Mouse (Mus musculus) lung, embryonic 14.5 days (tissue): Measurements from ENCODE around the gene Epn2. TPM values are rescaled to one million over a fixed set of nuclear protein-coding genes. Genes with fewer than 3 reads are reported as not detected.

Experiments
- ATAC-seq: fragments of 200-750 bp; cut with Nextera tagmentation; 2 replicates; pipeline ENCODE4 v1.8.0; 2017; ENCODE audit warnings: mild to moderate bottlenecking, moderate TSS enrichment, moderate library complexity; ENCODE audit not compliant: insufficient read depth
- DNase-seq: peaks from one replicate; pipeline ENCODE4 v3.0.0-alpha.2; 2015
- H3K27ac ChIP-seq: fragments of 300-500 bp; sonication (generic); 2 replicates; pipeline ENCODE4 v1.5.1; 2014; ENCODE audit warnings: low read depth, mild to moderate bottlenecking, moderate library complexity
- H3K27me3 ChIP-seq: fragments of 300-500 bp; sonication (generic); 2 replicates; pipeline ENCODE4 v1.6.1; 2014; ENCODE audit warnings: low read length, control low read depth; ENCODE audit not compliant: insufficient read depth
- H3K36me3 ChIP-seq: fragments of 300-500 bp; sonication (generic); 2 replicates; pipeline ENCODE4 v1.6.1; 2014; ENCODE audit warnings: control low read depth; ENCODE audit not compliant: insufficient read depth
- H3K4me1 ChIP-seq: fragments of 300-500 bp; sonication (generic); 2 replicates; pipeline ENCODE4 v1.6.1; 2014; ENCODE audit warnings: antibody characterized with exemption, control low read depth; ENCODE audit not compliant: insufficient read depth
- H3K4me2 ChIP-seq: fragments of 300-500 bp; sonication (generic); 2 replicates; pipeline ENCODE4 v1.6.1; 2014; ENCODE audit warnings: mild to moderate bottlenecking
- H3K4me3 ChIP-seq: fragments of 300-500 bp; sonication (generic); 2 replicates; pipeline ENCODE4 v1.5.1; 2014; ENCODE audit warnings: low read depth, low read length
- H3K9ac ChIP-seq: fragments of 300-500 bp; sonication (generic); 2 replicates; pipeline ENCODE4 v1.6.1; 2014
- H3K9me3 ChIP-seq: fragments of 300-500 bp; sonication (generic); 2 replicates; pipeline ENCODE4 v1.6.1; 2016; ENCODE audit warnings: low read depth, low read length, control low read depth
- CTCF ChIP-seq: IDR thresholded peaks from 2 replicates; pipeline ENCODE4 v1.5.1; 2016; ENCODE audit warnings: antibody characterized with exemption, low read depth
- WGBS: fragments of 180-500 bp; shearing (Covaris S2); extraction: QIAGEN DNeasy Blood & Tissue Kit; methylation state at CpG from one replicate; pipeline ENCODE4 v1.1.7; 2014; 5-methylcytosine and 5-hydroxymethylcytosine counted together
- polyA plus RNA-seq: library from polyadenylated mRNA; unstranded; fragments of >200 nt; fragmentation: Nextera tagmentation; extraction: Ambion mirVana; gene quantifications from 2 replicates; pipeline ENCODE4 v1.2.1, GENCODE M21; 2014

The Epn2 gene
- polyA plus RNA-seq, 1 experiment from 2014 or later, result 30.0 TPM

DNA sequence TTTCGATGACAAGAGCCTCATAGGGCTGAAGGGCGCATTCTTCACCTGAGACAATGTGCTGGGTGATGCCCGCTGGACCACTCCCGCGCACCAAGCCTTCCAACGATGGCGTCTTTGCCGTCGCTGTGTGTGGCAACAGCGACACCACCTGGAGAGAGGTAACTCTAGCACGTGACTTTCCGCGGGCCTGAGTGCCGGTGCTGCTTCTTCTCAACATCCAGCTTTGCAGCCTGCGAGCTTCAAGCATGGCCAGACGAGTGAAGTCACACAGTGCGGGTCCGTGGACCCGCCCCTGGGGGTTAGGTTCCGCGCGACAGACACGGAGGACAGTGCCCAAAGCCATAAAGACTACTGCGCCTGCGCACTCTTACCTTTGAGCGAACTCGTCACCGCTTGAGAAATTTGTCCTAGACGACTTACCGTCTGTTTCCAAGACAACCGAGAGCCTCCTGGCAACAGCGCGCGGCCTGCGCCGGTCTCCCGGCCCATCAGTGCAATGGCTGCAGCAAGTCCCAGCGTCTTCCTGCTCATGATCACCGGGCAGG is 74.7 kb downstream of the Epn2 start, which contains the start of gene B9d1:
B9d1 (plus strand) TSS at position 432 of the 545 bp plus-strand sequence.
- DNase-seq, result peak; percentile 100
- Histone ChIP-seq H3K4me1 (no peaks in the 10 kb centered on the region; the same call in 1 of the 2 replicates), H3K9me3 (no peaks in the 10 kb centered on the region), H3K4me2 (peak within 1 kb of the TSS; percentile 81), H3K27me3 (no peaks in the 10 kb centered on the region), H3K36me3 (no peaks in the 10 kb centered on the region; the same call in 1 of the 2 replicates), H3K9ac (peak within 1 kb of the TSS; percentile 65), H3K4me3 (peak within 1 kb of the TSS; percentile 66), H3K27ac (peak within 1 kb of the TSS; percentile 70)
- under 1% methylated on average over 39 of the region's 39 CpGs for WGBS
- peak; percentile 99 for TF ChIP-seq CTCF
- peak; percentile 92 for ATAC-seq

- DNase-seq, result no peak
- no peak for TF ChIP-seq CTCF
- H3K4me1 ChIP-seq, result no peaks in the 10 kb centered on the region; the same call in 1 of the 2 replicates
- ATAC-seq, result no peak
- WGBS, result 67% methylated on average over 8 of the region's 8 CpGs
- no peaks in the 10 kb centered on the region; the same call in 1 of the 2 replicates for H3K36me3 ChIP-seq
- no peak overlapping the region for H3K4me3 ChIP-seq
- H3K4me2 ChIP-seq, result peak overlapping the region; percentile 81; the same call in 1 of the 2 replicates
- no peaks in the 10 kb centered on the region for H3K9me3 ChIP-seq
- no peak overlapping the region for H3K27ac ChIP-seq
- no peak overlapping the region for H3K9ac ChIP-seq
- H3K27me3 ChIP-seq, result no peaks in the 10 kb centered on the region
These were observed 75.6 kb downstream of the Epn2 start for GRCm38 (mm10) chr11:61503933-61504332.

- Histone ChIP-seq H3K36me3 (no peaks in the 10 kb centered on the region), H3K9ac (no peak overlapping the region), H3K27me3 (no peaks in the 10 kb centered on the region), H3K27ac (no peak overlapping the region), H3K4me2 (no peak overlapping the region), H3K4me1 (0 out of 2 replicates have a peak, but pooled peaks cover 3% of the 10 kb centered on the region), H3K4me3 (no peak overlapping the region), H3K9me3 (no peaks in the 10 kb centered on the region)
- 54% methylated on average over 6 of the region's 6 CpGs for WGBS
- DNase-seq, result no peak
- ATAC-seq, result no peak
- TF ChIP-seq CTCF, result no peak
These were observed 80.6 kb downstream of the Epn2 start for GRCm38 (mm10) chr11:61498736-61499504.

- 65% methylated on average over 1 of the region's 1 CpGs for WGBS
- 0 out of 2 replicates have a peak, but pooled peaks cover 9% of the 10 kb centered on the region for H3K4me1 ChIP-seq
- H3K4me2 ChIP-seq, result no peak overlapping the region
- H3K27ac ChIP-seq, result no peak overlapping the region
- TF ChIP-seq CTCF, result no peak
- H3K9ac ChIP-seq, result no peak overlapping the region
- DNase-seq, result no peak
- H3K27me3 ChIP-seq, result no peaks in the 10 kb centered on the region
- H3K4me3 ChIP-seq, result no peak overlapping the region
- no peak for ATAC-seq
- no peaks in the 10 kb centered on the region for H3K9me3 ChIP-seq
- peaks cover 3% of the 10 kb centered on the region for H3K36me3 ChIP-seq
These were observed 82.0 kb downstream of the Epn2 start for GRCm38 (mm10) chr11:61497490-61497889.

DNA sequence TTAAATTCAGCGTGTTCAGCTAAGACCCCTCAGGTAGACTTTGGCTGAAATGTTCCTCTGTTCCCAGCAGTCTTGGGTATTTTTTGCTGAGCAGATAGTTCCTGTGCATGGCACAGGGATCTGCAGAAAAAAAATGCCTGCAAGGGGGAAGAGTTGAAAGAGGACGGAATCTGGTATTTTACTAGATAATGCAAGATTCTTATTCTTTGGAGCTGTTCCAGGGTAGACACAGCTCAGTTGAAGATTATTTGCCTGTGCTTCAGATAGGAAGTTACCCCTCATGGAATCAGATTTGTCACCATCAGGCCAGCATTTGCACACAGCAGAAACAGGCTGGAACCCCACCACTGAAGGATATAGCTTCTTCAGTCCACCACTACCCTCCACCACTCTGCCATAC is 84.0 kb downstream of the Epn2 start:
- 62% methylated on average over 2 of the region's 2 CpGs for WGBS
- H3K9ac ChIP-seq, result no peak overlapping the region
- peak overlapping the region; percentile 90 for H3K27ac ChIP-seq
- peaks cover 23% of the 10 kb centered on the region for H3K36me3 ChIP-seq
- H3K4me2 ChIP-seq, result no peak overlapping the region
- TF ChIP-seq CTCF, result no peak
- H3K9me3 ChIP-seq, result no peaks in the 10 kb centered on the region
- no peak overlapping the region for H3K4me3 ChIP-seq
- DNase-seq, result peak; percentile 7
- H3K4me1 ChIP-seq, result 0 out of 2 replicates have a peak, but pooled peaks cover 9% of the 10 kb centered on the region
- no peak for ATAC-seq
- no peaks in the 10 kb centered on the region for H3K27me3 ChIP-seq

DNA sequence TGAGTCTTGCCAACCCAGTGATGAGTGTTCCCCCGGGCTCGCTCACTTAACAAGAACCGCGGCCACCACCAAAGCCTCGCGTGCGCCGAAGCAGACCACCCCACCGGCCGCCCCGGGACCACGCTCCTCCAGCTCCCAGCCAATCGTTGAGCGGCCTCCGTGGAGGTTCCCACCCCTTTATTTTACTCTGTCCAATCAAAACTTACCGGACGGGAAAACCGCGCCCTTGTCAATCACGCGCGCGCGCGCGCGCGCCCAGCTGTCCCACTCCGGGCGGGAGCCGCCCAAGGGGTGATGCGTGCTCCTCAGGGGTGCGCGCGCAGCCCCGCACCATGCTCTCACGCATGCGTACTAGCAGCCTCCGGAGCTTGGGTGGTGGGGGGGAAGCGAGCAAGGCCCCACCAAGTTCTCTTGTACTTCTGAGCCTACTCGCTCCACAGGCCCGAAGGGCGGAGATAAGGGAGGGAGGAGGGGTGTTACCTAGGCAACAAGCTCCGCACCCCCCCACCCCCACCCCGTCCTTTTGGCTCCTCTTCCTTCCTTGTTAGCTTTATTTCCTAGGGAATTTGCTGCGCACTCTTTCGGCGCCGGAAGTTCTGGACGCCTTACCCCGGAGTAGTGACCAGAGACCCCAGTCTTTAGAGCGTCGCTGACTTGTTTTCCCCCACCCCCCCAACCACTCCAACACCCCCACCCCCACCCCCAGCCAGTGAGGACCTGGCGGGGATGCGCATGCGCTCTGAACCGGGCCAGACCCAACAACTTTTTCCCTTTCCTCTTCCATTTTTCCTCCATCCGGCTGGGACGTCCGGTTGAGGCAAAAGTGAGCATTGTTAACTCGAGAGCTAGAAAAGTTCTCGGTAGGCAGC is 85.1 kb downstream of the Epn2 start, which contains the start of gene Mapk7:
Mapk7 (minus strand) TSS at position 278 of the 869 bp plus-strand sequence.
- H3K4me2 ChIP-seq, result peak within 1 kb of the TSS; percentile 82
- H3K4me1 ChIP-seq, result 0 out of 2 replicates have a peak, but pooled peaks cover 9% of the 10 kb centered on the region
- H3K9me3 ChIP-seq, result no peaks in the 10 kb centered on the region
- under 1% methylated on average over 62 of the region's 62 CpGs for WGBS
- no peaks in the 10 kb centered on the region for H3K27me3 ChIP-seq
- peak within 1 kb of the TSS; percentile 75 for H3K4me3 ChIP-seq
- DNase-seq (peak; percentile 100), ATAC-seq (peak; percentile 96)
- no peak for TF ChIP-seq CTCF
- H3K9ac ChIP-seq, result peak within 1 kb of the TSS; percentile 78
- peaks cover 35% of the 10 kb centered on the region for H3K36me3 ChIP-seq
- H3K27ac ChIP-seq, result peak within 1 kb of the TSS; percentile 90
